Mouse (Mus musculus) right cerebral cortex, adult 2 months (tissue): ENCODE measurements around the gene Lix1l.
"Not testable (repeated sequence)": the region's sequence is repeated elsewhere in the genome, so short reads cannot be mapped to it uniquely, and the experiment has no call there.

Experiments
- DNase-seq, 2 experiments: peaks; one replicate each; pipeline ENCODE4 v3.0.0; 2021 to 2022; ENCODE audit warnings: low spot score in 2 of 2

The Lix1l gene

DNA sequence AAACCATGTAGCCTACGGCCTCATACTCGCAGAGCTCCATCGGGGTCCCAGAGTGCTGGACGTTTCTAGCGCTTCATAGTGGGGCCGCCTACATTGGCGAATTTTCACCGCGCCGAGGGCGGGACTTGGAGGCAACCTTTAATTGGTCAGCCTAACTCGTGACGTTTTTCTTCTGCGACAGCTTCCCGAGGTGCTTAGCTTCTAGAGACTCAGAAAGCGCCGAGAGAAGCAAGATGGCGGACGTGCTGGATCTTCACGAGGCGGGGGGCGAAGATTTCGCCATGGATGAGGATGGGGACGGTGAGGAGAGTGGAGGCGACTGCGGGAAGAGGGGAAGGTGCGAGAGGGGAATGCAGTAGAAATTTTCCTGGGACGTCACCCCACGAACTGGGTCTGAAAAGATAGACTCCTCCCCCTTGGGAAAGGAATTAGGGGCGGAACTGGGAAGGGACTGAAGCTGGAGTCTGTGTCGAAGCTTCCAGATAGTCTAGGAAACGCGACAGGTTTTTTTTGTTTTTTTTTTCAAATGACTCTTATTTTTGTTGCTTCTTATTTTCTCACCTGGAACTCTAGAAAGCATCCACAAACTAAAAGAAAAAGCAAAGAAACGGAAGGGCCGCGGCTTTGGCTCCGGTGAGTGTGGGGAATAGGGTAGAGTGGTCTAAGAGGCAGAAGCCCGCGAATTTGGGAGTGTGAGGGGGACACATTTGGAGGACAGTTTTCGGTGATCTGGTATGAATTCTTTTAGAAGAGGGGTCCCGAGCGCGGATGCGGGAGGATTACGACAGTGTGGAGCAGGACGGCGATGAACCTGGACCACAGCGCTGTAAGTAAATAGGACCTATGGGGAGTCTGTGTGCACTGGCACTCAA, 29.0 kb downstream of the Lix1l start, which contains the start of gene Rbm8a:
TSS of gene Rbm8a (plus strand) at position 205 of the 872 bp plus-strand sequence.
- DNase-seq: peak; percentile 98 to 99

DNA sequence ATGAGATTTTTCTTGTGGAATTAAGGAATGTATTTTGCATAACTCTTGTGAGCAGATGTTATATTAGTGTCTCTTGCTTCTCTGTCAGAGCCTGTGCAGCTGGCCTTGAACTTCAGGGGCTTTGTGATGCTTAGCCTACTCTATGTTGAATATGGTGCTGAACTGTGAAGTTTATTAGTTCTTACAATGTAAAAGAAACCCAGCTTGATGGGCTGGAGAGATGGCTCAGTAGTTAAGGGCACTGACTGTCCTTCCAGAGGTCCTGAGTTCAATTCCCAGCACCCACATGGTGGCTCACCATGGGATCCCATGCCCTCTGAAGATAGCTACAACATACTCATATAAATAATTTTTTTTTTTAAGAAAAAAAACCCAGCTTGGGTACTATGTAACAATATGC, 31.1 kb downstream of the Lix1l start:
- DNase-seq: no peak

DNA sequence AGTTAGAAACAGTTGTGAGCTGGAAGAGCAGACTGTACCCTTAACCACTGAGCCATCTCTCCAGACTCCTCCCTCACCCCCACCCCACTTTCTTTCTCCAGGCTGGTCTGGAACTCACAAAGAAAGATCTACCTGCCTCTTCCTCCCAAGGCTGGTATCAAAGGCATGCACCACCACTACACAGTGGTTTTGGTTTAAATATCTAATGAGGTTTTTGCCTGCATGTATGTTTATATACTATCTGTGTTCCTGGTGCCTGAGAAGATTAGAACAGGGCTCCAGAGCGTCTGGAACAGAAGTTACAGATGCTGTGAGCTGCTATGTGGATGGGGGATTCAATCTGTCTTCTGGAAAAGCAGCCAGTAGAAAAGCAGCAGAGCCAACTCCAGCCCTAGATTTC, 33.1 kb downstream of the Lix1l start:
- no peak for DNase-seq

DNA sequence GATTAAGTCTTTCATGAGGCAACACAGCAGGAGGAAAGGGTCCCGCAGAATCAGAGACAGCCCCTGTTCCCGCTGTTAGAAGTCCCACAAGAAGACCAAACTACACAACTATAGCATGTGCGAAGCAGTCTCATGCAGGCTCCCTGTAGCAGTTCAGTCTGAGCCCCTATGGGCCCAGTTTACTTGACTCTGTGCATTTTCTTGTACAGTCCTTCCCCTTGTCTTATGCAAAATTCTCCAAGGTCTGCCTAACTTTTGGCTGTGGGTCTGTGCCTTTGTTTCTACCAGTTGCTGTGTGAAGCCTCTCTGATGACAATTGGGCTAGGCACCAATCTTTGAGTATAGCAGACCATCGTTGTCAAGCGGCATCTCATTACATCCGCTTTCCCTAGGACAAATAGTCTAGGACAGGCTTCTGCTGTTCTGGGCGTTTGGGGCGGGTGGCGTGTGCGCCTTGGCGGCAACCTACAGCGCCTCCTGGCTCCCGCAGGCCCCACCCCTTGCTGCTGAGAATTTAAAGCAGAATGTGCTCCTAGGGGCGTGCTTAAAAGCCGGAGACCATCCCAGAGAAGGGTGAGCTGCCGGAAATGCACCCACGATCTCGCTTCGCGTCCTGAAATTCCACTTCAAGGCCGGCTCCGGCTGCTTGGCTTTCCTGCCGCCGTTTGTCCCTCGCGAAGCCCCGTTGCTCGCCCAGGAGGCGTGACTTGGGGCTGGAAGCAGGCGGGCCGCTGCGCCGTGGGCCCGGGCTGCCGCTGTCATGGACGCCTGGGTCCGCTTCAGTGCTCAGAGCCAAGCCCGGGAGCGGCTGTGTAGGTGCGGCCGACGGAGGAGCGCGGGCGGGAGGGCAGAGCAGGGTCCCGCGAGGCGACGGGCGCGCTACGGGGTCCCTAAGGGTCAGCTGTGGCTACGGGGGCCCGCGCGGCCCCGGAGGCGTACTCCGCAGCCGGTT, 34.3 kb downstream of the Lix1l start, which contains the start of the genes Pex11b and Gm42957:
TSS of gene Pex11b (plus strand) at position 449 of the 952 bp plus-strand sequence.
TSS of gene Gm42957 (plus strand) at position 547 of the 952 bp plus-strand sequence.
- DNase-seq: peak; percentile 90 to 93

DNA sequence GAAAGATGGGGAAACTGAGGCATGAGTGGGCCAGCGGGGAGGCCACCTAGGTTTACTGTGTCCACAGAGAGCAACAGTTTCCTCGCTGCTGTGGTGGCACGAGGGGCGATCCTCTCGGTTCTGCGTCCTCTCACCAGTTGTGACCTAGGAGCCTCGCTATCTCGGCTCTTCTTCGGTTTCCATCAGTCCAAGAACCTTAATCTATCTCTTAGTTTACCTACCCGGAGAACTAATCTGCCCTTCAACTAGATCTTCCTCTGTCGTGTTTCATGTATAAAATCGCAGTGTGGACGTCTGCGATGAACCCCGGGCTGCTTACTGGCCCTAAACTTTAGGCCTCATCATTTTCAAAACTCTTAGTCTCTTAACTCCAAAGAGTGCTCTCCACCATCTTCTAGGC, 35.0 kb downstream of the Lix1l start:
- peak in 1 of 2 experiments; percentile 14 for DNase-seq

DNA sequence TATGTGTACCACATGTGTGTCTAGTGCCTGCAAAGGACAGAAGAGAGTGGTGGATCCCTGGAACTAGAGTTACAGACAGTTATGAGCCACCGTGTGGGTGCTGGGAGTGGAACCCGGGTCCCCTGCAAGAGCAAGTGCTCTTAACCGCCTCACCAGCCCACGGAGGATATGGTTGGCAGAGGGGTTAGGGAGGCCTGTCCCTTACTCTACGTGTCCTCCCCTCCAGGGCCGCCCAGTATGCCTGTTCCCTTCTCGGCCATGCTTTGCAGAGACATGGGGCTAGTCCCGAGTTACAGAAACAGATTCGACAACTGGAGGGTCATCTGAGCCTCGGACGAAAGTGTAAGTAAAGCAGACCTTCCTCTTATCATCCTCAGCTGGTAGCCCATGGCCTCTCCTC, 35.5 kb downstream of the Lix1l start:
- no peak for DNase-seq

DNA sequence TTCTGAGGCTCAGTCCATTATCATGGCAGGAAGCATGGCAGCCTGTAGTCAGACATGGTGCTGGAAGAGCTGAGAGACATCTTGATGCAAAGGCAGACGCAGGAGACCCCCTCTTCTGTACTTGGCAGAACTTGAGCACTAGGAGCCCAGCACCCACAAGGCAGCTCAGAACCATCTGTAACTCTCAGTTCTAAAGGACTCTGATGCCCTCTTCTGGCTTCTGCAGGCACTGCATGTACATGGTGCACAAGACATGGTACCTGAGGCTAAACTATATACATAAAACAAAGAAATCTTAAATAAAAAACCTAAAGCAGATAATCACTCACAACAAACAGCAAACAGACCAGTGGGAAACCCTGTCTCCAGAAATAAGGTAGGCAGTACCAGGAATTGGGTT, 38.3 kb downstream of the Lix1l start:
- peak; percentile 71 to 76 for DNase-seq

DNA sequence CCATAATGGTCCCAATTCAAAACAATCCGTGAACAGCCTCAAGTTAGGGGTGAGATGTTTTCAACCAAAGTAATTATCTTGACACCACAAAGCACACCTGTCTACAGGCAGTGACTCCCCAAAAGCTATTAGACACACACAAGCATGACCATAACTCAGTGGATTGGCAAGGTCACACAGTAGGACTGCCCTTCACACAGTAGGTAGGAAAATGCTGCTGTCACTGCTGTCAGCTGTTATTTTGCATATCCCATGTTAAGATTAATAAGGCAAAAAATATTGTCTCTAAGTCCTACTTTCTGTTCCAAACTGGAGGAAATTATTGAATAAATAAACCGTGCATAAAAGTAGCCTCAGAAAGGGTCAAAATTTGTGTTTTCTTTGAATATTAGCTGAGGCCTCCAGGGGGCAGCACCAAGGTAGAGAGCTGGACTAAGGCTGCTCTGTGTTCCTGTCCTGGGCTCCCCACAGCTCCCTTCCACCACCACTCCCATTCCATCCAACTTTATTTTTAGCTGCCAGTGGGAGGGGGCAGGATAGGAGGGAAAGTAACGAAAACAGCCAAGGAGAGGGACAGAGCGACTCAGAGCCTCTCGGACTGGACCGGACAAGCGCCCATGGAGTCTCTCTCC, 44.2 kb downstream of the Lix1l start, which contains the start of gene Itga10:
TSS of gene Itga10 (plus strand) at position 567 of the 632 bp plus-strand sequence.
- DNase-seq: peak; percentile 27 to 36

DNA sequence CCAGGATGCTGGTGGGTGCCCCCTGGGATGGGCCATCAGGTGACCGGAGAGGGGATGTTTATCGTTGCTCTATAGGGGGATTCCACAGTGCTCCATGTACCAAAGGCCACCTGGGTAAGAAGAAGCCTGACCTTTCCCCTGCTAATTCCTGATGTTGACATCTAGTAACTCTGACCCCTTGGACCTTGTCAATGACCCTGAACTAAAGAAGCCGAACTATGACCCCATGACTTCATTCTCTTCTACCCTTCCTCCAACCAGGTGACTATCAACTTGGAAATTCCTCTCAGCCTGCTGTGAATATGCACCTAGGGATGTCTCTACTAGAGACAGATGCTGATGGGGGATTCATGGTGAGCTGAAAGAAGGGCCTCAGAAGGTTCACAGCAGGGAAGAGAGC, 46.4 kb downstream of the Lix1l start:
- no peak for DNase-seq

DNA sequence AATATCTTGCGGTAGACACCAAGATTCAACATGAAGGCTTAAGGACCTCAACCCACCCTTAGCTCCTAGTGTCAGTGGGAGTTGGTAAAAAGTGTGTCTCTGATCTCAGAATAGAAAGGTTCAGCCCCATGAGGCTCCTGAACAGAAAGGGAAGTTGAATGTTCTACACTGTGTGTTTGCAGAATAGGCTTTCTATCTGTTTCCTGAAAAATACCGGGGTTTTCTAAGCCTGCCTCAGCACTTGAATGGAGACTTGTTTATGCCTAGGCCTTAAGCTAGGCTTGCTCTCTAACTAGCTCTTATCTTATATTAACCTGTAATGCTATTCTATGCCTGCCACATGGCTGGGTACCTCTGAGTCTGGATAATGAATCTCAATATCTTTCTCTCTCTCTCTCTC, 60.0 kb downstream of the Lix1l start:
- DNase-seq: no peak

DNA sequence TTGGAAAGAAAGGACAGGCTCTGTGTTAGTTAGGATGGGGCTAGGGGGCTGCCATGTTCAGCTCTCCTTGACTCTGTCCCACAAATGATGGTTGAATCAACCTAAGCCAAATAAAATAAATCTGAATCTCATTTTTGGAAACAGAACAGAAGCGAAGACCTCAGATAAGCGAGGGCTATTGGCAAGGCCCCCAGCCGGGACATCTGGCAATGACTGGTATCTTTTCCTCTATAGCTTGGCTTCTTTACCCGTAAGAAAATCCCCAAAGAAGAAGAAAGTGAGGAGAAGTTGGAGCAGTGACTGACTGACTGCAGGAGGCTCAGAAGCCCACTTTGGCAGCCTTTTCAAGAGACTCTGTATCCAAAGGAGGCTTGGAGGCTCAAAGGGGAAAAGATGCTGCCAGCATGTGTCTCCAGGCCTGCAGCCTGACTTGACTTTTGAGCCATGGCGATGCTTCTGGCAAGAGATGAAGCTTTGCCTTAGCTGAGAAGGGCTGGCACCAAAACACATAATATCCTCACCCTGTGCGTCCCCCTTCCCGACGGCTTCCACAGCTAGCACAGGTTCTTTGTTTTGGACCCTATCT, 61.9 kb downstream of the Lix1l start:
- DNase-seq: no peak

DNA sequence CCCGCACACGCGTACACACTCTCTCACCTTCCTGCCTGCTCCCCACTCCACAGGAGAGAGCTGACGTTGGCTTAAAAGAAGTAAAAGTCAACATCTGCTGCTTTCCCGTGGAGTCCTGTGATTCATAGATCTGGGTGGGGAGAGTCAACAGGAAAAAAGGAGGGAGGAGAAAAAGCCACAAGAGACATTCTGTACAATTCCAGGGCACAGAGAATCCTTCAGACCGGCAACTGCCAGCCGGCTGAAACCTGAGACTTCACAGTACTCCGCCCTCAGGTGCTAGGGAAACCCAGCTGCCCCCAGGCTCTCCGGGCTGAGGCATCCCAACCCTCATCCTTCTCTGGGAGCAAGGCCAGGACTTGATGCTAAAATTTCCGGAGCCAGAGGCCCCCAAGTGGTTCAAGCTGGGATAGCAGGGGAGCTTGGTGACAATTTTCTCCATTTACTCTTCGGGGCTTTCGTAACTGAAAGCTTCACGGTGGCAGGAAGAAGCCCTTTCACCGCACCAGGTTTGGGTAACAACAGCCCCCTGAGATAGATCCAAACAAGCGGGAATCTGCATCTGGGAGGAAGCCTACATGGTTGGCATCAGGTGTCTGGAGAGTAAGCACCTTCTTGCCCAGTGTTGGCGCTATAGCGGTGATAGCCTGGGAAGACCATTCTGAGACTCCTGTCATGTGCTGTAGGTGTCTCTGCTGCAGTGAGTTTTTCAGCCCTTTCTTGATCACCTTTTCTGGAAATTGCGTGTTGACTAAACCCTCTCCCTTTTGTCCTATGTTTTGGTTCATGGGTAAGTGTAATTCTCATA, 62.7 kb downstream of the Lix1l start:
- peak; percentile 92 to 94 for DNase-seq

DNA sequence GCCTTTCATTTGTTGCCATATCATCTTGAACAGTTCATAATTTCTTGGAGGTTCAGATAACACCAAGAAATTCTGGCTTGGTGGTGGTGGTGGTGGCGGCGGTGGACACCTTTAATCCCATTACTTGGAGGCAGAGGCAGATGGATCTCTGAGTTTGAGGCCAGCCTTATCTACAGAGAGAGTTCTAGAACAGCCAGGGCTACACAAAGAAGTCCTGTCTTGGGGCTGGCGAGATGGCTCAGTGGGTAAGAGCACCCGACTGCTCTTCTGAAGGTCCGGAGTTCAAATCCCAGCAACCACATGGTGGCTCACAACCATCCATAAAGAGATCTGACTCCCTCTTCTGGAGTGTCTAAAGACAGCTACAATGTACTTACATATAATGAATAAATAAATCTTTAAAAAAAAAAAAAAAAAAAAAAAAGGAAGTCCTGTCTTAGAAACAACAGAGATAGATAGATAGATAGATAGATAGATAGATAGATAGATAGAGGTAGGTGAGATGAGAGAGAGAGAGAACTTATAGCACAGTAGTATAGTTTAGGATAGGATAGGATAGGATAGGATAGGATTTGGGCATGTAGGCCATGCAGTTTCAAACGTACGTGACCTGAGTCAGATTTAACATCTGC, 64.9 kb downstream of the Lix1l start:
- DNase-seq: not testable (repeated sequence)

DNA sequence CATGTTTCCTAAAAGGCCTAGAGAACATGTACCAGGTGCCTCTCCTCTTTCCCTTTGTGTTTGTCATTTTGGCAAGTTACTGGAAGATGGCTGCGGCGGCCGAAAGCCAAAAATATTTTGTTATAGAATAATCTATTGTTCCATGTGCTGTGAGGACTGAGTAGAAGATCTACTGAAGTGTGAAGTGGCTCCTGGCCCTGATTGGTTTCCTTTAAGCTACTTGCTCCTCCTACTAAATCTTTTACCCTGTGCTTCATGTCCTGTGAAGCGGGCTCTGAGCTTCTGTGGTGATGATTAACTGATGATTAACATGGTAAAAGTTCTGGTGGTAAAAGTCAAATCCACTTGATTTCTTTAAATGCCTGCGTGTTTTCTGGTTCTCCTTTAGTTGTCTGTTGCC, 66.0 kb downstream of the Lix1l start:
- DNase-seq: no peak

DNA sequence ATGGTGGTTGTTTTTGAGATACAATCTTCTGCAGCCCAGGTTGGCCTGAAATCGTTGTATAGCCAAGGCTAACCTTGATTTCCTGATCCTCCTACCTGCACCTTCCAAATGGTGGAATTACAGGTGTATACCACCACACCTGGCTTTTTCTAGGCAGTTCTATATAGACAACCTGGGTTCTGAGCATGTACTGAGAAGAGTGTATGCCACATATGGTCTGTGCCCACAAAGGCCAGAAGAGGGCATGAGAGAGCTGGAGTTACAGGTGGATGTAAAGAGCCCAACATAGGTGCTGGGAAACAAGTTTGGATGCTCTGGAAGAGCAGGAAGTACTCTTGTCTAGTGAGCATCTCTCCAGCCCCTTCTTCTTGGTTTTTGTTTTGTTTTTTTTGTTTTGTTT, 66.4 kb downstream of the Lix1l start:
- no peak for DNase-seq

DNA sequence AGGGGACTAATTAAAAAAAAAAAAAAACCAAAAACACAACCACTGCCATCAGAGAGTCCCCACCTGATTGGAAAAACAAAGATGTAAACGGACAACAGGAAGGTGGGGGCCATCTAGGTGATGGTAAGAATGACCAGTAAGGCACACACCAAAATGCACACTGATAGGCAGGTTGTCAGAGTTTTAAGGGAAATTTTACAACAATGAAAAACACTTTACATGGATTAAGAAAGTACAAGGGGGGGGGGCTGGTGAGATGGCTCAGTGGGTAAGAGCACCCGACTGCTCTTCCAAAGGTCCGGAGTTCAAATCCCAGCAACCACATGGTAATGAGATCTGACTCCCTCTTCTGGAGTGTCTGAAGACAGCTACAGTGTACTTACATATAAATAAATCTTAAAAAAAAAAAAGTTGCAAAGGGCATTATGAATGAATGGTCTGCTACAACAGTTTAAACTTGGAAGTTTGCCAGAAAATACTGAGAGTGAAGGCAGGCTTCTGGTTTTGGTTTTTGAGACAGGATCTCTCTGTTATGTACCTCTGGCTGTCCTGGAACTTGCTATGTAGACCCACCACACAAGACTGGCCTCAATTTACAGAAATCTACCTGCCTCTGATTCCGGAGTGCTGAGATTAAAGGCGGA, 67.6 kb downstream of the Lix1l start:
- DNase-seq: no peak

DNA sequence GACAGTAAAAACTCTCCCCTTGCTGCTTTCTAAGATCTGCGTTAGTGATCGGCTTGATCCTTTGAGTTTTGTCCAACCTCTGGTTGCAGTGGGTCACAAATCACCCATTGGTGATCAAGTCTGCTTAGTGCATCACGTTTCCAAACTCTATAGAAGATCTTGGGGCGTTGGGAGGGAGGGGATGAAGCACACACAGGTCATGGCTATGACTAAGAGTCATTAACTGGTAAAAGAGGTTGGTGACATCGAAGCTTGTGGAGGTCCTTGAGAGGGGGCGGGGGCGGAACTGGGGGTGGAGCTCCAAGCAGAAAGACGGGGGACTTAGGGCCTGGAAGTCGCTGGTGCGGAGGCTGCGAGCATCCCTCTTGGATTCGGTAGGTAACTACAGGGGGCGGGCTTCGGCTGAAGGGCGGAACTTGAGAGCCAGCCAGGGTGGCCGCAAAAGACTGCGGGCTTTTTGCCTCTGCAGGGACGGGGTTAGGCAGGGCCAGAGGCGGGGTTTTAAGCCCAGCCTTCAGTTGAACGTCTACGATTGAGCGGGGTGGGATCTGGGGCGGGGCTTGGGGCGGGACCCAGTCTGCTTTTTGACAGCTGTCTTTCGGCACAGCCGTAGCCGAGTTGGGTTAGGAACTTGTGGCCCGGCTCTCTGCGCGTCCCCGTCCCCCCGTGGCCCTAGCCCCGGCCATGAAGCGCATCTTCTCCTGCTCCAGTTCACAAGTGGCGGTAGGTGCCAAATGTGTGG, 68.9 kb downstream of the Lix1l start, which contains the start of gene Ankrd35:
TSS of gene Ankrd35 (plus strand) at position 405 of the 742 bp plus-strand sequence.
- DNase-seq: peak; percentile 60 to 64

DNA sequence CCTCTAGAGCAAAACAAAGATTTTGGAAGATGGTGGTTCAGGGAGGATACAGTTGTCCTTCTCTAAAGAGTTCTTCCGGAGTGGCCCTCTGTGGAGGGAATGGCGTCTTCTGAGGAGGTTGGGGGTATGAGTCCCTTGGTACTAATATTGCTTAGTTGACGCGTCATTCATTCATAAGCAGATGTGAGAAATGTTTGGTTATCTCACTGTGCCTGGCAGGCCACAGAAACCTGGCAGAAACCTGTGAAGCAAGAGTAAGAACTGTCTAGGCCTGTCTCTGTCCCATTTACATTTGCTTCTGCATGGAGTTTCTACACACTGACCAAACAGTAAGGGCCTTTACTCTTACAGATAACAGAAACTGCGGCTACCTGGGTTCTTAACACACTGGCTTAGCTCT, 70.6 kb downstream of the Lix1l start:
- DNase-seq: no peak

DNA sequence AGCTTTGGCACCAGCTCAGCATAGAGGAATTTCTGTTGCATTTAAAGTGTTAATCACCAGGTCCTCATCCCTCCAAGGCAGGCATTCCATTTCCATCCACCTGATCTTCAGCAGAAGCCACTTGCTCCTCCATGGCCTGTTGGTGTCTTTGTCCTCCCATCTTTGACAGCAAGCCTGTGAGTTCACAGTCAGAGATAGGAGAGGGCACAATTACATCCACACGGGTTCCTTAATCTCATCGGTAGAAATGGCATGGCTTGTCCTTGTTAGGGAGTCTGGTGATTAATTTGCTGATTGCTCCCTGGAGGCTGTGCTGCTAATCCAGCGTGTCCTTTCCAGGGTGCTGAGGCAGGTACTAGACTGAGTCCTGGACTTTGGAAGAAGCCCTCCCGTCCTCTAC, 72.6 kb downstream of the Lix1l start:
- no peak for DNase-seq
